Mouse (Mus musculus) olfactory bulb, adult 2 months (tissue): Measurements from ENCODE around the gene Ddx54. TPM values are rescaled to one million over a fixed set of nuclear protein-coding genes. Genes with fewer than 3 reads are reported as not detected.

ENCODE experiments used
- H3K27ac ChIP-seq: fragments of 200-500 bp; 2 replicates; pipeline ENCODE4 v1.5.1; 2012; ENCODE audit warnings: low read depth, low read length; ENCODE audit not compliant: insufficient read depth
- H3K4me1 ChIP-seq: fragments of 200-500 bp; 2 replicates; pipeline ENCODE4 v1.6.1; 2012; ENCODE audit warnings: low read length; ENCODE audit not compliant: control insufficient read depth, insufficient read depth
- H3K4me3 ChIP-seq: fragments of 200-500 bp; 2 replicates; pipeline ENCODE4 v1.5.1; 2012; ENCODE audit warnings: mild to moderate bottlenecking, low read depth, low read length, moderate library complexity; ENCODE audit not compliant: insufficient read depth
- CTCF ChIP-seq: fragments of 200-500 bp; IDR thresholded peaks from 2 replicates; pipeline ENCODE4 v1.5.1; 2012; ENCODE audit warnings: low read depth, mild to moderate bottlenecking, low read length, moderate library complexity; ENCODE audit not compliant: insufficient read depth
- POLR2A ChIP-seq: fragments of 200-500 bp; IDR thresholded peaks from 2 replicates; pipeline ENCODE4 v1.6.1; 2012; ENCODE audit warnings: mild to moderate bottlenecking, low read depth, low read length, moderate library complexity; ENCODE audit not compliant: insufficient read depth
- WGBS: fragments of 180-500 bp; shearing (Covaris S2); methylation state at CpG from one replicate; pipeline ENCODE4 v1.1.7; 2018; 5-methylcytosine and 5-hydroxymethylcytosine counted together
- polyA plus RNA-seq: library from polyadenylated mRNA; stranded (reverse); fragments of >200 nt; gene quantifications from 2 replicates; pipeline ENCODE4 v1.2.4, GENCODE M21; 2012; ENCODE audit warnings: low replicate concordance; ENCODE audit not compliant: missing spikeins, insufficient read depth, insufficient read length

Ddx54 gene
- polyA plus RNA-seq, 1 experiment, result not detected

DNA sequence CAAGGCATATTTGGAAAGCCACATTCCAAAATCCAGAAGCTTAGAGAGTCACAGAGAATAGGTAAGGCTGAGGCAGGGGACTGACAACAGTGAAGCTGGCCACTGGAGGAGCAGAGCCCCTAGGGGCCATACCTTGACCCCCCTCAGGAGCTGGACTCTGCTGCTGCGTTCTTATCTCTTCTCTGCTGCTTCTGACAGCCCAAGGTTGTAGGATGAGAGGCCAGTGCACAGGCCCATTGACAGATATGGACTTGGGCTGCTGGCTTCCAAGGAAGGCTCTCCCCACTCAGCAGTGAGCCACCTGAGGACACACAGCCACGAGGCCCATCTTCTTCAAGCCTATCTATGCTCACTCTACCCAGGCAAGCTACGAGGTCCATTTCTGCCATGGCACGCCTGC lies 43.6 kb upstream of the Ddx54 start:
- 82% methylated on average over 4 of the region's 4 CpGs for WGBS
- Histone ChIP-seq H3K4me1 (peaks cover 69% of the 10 kb centered on the region), H3K4me3 (no peak overlapping the region), H3K27ac (no peak overlapping the region)
- TF ChIP-seq POLR2A (no peak), CTCF (no peak)

DNA sequence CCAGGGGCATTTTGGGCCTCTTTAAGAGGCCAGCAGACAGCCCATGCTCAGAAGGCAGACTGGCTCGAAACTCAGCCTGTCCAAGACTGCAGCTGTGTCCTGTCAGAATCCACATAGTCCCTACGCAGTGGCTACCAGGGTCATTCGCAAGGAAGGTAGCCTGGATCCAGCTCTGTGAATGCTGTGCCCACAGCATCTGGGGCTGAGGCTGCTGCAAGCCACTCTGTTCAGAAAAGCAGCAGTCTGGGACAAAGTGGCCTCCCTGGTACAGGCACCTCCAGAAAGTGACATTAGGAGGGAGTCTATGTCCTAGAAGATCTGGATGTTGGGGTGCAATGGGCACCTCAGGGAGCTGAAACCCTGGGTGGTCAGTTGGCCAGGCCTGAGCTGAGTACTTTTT lies 42.7 kb upstream of the Ddx54 start:
- Histone ChIP-seq H3K4me1 (peaks cover 70% of the 10 kb centered on the region), H3K4me3 (no peak overlapping the region), H3K27ac (no peak overlapping the region)
- WGBS, result 91% methylated on average over 3 of the region's 3 CpGs
- TF ChIP-seq POLR2A (no peak), CTCF (no peak)

DNA sequence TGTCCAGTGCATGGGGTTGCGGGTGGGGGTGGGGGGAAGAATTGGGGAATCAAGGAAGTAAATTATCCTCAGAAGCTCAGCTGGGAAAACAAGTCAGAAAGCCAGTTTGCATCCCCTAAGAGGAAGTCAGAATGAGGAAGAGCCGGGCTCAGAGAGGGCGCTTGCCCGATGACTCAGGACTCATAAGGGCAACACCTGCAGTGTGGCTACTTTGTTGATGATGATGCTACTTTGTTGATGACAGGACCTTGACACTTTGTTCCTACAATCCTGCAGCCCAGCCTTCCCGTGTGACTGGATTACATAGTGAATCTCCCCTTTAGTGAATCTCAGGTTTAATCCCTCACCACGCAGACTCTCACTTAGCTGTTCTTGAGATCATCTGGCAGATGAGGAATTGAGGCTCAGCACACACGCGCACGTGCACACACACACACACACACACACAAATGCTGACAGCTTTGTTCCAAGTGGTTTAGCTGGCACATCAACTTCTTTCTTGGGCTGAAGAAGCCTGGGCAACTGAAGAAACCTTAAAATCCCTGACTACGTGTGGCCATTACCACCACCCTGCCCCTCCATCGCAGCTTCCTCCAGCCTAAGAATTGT lies 42.1 kb upstream of the Ddx54 start:
- TF ChIP-seq CTCF (no peak), POLR2A (no peak)
- Histone ChIP-seq H3K4me1 (peaks cover 68% of the 10 kb centered on the region), H3K27ac (no peak overlapping the region; the same call in 1 of the 2 replicates), H3K4me3 (no peak overlapping the region)
- 77% methylated on average over 11 of the region's 11 CpGs for WGBS

DNA sequence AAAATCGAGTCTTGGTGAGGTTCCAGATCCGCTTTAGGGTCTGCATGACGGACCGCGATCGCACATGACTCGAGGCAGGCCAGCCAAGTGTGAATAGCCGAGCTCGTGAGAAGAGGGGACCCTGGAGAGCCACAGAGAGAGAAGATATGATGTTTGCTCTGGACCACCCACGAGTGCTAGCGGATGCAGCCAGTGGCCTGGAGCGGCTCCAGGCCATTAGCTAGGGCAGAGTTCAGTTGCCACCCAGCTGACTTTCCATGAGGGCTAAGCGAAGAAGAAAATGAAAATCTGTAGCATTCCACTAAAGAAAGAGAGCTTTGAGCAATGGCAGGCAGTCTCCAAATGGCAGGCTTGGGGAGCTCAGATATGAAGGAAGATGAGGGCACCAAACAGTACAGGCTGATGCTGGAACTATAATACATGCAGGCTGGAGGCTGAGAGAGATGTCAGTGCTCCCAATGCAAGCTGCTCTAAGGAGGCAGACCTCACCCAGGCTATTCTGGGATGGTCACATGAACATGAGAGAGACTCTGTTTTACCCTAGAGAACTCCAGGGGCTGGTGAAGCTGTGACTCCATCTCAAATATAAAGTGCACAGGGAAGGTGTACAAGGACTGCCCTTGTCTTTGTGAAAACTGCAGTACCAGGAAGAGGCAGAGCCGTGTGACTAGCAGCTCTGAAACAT lies 41.3 kb upstream of the Ddx54 start:
- H3K4me1 ChIP-seq, result peaks cover 60% of the 10 kb centered on the region
- 53% methylated on average over 14 of the region's 14 CpGs for WGBS
- H3K27ac ChIP-seq, result no peak overlapping the region
- TF ChIP-seq CTCF, result no peak
- no peak for TF ChIP-seq POLR2A
- H3K4me3 ChIP-seq, result no peak overlapping the region

DNA sequence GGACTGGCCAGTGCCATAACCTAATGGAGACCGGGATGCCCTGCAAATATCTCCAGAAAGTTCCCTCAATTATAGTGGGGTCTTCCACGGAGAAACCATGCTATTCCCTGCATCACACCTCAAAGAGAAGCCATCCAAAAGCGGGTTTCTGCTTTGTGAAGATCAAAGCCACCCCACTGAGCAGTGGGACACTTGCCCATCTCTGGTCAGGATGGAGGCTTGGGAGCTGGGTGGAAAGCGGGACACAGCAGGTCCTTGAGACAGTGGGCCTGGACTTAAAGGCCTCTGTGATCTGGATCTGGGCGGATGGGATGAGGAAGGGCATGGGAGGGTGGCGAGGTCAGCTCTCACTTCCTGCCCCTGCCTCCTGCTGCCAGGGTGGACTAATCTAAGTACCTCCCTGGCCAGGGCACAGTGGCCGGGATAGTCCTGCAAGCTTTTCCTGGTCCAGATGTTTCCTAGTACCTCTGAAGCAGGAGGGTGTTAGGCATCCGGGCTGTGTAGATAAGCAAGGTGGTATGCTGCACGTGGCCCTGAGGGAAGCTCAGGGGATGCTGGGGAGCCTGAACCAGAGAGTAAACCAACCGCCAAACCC lies 38.0 kb upstream of the Ddx54 start:
- Histone ChIP-seq H3K4me3 (no peak overlapping the region), H3K27ac (no peak overlapping the region), H3K4me1 (peaks cover 54% of the 10 kb centered on the region)
- WGBS, result 84% methylated on average over 10 of the region's 10 CpGs
- no peak for TF ChIP-seq CTCF
- TF ChIP-seq POLR2A, result no peak

DNA sequence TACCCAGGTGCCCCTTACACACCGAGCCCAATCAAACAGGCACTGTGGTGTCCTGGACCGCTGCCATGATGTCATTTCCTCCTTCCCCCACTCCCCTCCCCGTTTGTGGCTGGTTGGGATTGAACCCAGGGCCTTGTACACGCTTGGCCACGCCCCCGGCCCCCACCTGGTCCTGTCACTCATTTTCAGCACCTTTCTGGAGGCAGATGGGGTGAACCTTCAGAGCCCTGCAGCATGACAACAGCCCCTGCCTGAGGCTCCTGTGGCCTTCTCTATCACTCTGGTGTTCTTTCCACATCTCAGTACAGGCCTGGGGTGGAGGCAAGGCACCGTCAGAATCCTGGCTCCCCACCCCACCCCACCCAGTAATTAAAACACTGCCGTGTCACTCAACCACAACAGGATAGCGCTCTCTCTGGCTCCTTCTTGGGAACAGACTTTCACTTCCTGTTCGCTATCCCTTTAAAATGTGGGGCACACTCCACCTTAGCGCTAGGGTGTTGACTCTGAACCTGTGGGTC lies 35.7 kb upstream of the Ddx54 start:
- no peak overlapping the region for H3K4me3 ChIP-seq
- H3K27ac ChIP-seq, result no peak overlapping the region
- no peak for TF ChIP-seq CTCF
- no peak for TF ChIP-seq POLR2A
- WGBS, result 72% methylated on average over 11 of the region's 11 CpGs
- H3K4me1 ChIP-seq, result peaks cover 41% of the 10 kb centered on the region

DNA sequence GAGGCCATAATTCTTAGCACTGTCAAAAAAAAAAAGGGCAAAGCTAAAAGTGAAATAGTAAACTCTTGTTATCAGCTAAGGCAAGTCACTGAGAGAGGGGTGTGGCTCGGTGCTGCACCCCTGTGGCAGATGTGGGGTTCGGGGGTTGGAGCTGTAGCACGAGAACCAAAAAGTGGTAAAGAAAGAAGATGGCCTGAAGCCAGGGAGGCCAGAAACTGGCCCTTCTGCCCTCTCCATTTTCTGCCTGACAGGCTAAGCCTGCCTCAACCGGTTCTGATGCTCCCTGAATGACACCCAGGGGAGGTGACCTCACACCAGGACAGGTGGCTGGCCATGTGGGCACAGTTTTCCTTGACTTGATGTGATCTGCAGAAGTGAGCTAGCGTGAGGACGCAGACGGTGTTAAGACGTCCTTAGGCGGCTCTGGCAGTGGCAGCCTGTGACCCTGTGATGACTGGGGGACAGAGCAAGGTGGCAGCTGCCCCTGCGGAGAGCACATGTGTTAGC lies 34.6 kb upstream of the Ddx54 start:
- Histone ChIP-seq H3K4me3 (no peak overlapping the region), H3K4me1 (peaks cover 37% of the 10 kb centered on the region), H3K27ac (no peak overlapping the region)
- 77% methylated on average over 10 of the region's 10 CpGs for WGBS
- TF ChIP-seq CTCF (no peak), POLR2A (no peak)

DNA sequence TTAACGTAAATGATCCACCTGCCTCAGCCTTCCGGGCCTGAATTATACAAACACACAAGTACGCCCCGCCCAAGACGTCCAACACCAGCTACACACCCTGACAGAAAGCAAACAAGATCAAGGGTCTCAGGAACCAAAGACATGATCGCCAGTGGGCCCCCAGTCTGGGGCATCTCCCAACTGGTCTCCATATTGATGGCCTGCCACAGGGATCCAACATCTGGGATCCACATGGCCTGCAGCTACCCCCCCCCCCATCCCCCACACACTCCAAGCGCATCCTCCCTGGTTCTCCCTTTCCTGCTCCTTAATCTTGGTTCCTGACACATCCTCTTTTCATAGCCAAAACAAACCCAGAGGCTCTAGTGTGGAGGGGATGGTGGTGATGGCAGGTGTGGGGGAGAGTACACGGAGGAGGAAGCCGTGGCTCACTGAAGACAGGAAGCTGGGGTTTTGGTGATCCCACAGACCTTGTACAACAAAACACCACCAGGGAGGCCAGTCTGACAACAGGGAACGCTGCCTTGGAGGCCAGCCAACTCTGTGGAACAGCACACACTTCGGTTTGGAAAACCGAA lies 33.9 kb upstream of the Ddx54 start:
- Histone ChIP-seq H3K4me3 (no peak overlapping the region), H3K27ac (no peak overlapping the region), H3K4me1 (peaks cover 37% of the 10 kb centered on the region)
- 55% methylated on average over 12 of the region's 12 CpGs for WGBS
- TF ChIP-seq POLR2A (no peak), CTCF (no peak)
